Mouse (Mus musculus): ENCODE results near the gene Zscan26.
"Not testable (repeated sequence)": the region's sequence is repeated elsewhere in the genome, so short reads cannot be mapped to it uniquely, and the experiment has no call there.

- TF ChIP-seq EP300 (IDR thresholded peaks at IDR 0.05; ENCODE audit: low read depth): not testable (repeated sequence)
- peak; percentile 18; the same call in 1 of the 2 replicates for TF ChIP-seq CTCF (IDR thresholded peaks at IDR 0.05; ENCODE audit: low read depth)
These were observed 25.5 kb upstream of the Zscan26 start, which contains the start of the genes Zkscan4 and Gm10065 for GRCm38 (mm10) chr13:21478759-21479670.
